Mouse (Mus musculus) heart, postnatal 0 days (tissue): ENCODE data around the gene 4430402I18Rik.

Experiments
- CTCF ChIP-seq: IDR thresholded peaks from 2 replicates; pipeline ENCODE4 v1.5.1; 2016; ENCODE audit warnings: antibody characterized with exemption, control low read depth, low read depth
- EP300 ChIP-seq: IDR thresholded peaks from 2 replicates; pipeline ENCODE4 v1.6.1; 2016; ENCODE audit warnings: antibody characterized with exemption, low read depth

GRCm38 (mm10) chr19:28995366-28995765, 27.8 kb upstream of the 4430402I18Rik start:
- no peak for TF ChIP-seq EP300
- TF ChIP-seq CTCF: no peak
